Mouse (Mus musculus): Measurements from ENCODE around the gene Lamtor4.
"Not testable (repeated sequence)": the region's sequence is repeated elsewhere in the genome, so short reads cannot be mapped to it uniquely, and the experiment has no call there.

Lamtor4 gene

DNA sequence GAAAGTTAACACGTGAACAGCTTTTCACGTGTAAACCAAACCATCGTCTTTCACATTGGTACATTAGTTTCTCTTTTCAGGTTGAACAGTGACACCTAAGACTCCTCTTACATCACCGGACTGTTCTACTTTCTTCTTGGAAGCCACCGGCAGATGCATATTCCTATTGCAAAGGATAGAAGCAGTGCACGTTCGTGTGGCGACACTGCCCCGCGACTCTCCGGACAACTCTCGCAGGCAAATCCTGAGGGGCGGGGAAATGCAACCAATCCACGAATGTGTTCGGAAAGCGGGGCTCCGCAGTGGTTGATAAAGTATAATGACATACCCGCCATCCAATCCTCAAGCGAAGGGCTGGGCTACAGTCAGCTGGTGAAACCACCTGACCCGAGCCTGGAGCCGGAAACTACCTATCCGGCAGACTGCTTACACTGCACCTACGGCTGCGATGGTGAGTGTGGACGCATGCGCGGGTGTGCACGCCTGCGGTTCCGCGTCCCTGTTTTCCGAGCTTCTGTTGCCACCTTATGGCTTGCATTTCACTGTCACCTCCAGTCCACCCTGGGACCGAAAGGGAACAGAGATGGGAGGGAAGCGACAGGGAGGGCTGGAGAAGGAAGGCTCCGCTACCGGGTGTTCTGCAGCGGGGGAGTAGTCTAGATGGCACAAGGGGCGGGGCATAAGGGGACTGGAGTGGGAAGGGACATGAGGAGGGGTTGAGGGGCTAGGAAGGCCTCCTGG, at the start of gene Lamtor4:
Lamtor4 (plus strand) TSS at position 130 of the 741 bp plus-strand sequence.
- peak; percentile 94 for DNase-seq

DNA sequence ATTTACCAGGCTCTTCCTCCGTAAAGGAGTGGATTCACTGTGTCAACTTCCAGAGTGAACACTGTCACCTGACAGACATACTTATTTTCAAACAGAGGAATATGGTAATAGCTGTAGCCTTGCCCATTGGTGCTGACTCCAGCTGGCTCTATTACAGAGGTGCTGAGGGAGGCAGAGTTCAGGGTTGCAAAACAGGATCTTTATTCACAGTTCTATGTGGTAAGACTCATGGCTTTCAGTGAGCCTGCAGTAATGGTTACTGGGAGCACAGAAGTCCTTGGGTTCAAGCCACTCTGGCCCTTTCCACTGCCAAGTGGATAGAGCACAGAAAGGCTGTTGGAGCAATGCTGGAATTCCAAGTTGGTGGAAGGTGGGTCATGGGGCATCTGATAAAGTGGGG, 48.0 kb upstream of the Lamtor4 start:
- no peak for DNase-seq

DNA sequence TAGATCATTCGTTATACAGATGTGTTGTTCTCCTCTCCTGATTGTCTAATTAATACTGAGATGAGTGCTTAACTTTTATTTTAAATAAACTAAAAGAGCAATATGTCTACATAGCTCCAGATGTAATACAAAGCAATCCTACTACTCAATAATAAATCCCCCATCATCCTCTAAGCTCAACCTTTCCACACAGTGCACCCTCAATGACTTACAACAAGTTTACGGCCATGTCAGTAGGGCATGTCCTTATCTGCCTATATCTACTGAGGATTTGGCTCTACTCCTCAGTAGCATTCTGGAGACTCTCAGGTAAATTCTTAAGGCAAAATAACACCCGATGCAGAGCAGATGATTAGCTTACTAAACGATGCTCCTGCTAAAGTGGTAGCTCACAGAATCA, 47.4 kb upstream of the Lamtor4 start:
- DNase-seq: no peak

DNA sequence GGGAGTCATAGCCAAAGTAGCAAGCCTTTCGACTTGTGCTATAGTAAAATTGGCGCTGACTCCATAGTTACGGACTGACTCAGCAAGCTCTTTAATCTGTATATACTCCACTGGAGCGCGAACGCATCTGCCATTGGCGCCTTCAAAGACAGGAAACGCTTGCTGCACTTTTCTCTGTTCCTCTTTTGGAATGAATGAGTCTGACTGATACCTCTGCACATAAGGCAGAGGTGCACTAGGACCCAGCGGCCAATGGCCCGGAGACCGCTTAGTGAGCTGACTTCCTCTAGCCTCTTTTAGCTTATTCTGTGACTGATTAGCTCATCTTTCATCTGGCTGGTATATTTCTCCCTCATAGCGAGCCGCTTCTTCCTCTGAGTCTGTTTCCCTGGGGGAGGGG, 38.6 kb upstream of the Lamtor4 start:
- not testable (repeated sequence) for DNase-seq

DNA sequence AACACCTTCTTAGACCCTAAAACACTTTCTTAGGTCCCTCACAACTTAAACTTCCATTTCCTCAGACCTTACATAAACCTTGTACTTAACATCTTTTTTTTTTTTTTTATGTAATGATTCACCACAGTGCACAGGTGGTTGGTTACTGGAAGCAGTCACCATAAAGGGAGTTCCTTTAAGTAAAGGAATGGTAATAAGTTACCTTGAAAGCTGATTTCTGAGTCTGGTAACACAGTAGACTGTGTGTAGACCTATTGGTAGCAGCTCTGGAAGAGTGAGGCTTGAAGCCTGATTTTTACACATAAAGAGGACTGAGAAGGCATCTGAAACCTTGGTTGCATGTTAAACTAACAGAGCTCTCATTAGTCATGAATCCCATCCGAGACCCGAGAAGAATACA, 35.4 kb upstream of the Lamtor4 start:
- no peak for DNase-seq

DNA sequence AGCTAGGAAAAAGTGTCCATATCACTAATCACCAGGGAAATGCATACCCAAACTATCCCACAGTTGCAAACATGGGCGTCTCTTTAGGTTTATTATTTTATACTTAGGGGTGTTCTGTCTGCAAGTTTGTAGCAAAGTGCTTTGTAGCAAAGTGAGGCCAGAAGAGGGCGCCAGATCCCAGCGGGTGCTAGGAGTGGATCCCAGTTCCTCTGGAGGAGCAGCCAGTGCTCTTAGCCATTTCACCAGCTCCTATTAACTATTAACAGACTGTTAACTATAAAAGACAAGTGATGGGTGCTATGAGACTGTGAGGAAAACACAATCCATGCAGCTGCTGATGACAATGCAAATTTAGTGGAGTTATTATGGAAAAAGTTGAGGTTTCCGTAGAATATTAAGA, 33.2 kb upstream of the Lamtor4 start:
- peak; percentile 96 for DNase-seq

DNA sequence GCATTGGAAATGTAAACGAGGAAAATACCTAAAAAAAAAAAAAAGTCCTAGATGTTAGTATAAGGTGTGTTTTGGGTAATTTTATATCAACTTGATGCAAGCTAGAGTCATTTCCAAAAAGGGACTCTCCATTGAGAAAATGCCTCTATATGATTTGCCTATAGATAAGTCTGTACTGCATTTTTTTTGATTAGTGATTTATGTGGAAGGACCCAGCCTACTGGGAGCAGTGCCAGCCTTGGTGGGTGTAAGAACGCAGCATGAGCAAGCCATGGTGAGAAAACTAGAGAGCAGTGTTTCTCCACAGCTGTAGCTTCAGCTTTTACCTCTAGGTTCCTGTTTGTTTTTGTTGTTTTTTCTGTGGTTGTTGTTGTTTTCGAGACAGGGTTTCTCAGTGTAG, 32.0 kb upstream of the Lamtor4 start:
- DNase-seq: no peak

DNA sequence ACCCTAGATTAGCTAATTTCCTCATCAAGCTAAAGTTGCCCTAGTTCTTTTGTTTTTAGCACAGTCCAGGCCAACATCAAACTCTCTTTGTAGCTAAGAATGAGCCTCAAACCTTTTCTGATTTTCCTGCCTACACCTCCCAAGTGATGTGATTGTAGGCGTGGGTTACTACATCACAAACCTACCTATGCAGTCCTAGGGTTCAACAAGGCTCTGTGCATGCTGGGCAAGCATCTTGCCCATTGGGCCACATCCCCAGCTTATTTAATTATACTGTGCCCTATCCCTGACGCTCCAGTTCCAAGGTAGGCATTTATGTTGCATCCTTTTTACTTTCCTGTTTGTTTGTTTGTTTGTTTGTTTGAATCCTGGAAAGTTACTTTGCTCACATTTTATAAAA, 29.6 kb upstream of the Lamtor4 start, which contains the start of gene Nxpe5:
Nxpe5 (plus strand) TSS at position 199 of the 400 bp plus-strand sequence.
- DNase-seq: no peak

DNA sequence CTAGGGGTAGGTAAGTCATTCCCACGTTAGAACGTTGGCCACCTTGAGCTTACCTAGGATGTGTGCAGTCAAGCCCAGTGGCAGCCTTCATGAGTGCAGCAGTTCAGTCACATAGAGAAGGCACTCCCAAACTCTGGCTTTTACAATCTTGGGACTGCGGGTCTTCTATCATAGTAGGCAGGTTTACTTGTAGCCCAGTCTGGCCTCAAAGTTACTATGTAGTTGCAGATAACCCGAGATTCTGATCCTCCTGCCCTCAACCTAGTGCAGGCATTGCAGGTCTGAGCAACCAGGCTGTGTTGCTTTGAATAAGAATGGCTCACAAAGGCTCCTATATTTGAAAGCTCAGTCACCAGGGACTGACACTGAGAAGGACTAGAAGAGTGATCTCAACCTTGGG, 28.8 kb upstream of the Lamtor4 start:
- DNase-seq: no peak

DNA sequence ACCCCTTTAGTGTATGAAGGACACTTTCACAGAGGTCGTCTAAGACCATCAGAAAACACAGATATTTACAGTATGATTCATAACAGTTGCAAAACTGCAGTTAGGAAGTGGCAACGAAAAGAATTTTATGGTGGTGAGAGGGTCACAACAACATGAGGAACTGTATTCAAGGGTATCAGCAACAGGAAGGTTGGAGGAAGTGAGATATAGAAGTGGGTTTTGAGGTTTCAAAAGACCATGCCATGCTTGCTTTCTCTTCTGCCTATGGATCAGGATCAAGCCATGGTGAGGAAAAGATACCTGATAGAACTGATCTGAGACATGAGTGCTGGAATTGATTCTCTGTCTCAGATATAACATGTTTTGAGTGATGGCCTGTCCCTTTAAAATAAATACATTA, 27.9 kb upstream of the Lamtor4 start:
- no peak for DNase-seq

DNA sequence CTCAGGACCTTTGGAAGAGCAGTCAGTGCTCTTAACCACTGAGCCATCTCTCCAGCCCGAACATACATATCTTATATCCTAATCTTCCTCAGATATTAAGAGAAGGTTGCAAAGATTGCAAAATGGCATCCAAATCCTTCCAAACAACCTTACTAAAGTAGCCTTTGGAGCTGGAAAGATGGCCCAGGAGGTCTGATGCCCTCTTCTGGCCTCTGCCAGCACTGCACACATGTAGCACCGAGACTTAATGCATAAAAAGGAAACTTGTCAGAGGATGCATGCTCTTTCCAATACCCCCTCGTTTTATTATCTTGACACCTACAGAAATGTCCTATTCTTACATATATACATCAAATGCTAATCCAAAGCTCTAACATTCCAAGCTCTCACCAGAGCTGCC, 27.3 kb upstream of the Lamtor4 start:
- DNase-seq: peak; percentile 67

DNA sequence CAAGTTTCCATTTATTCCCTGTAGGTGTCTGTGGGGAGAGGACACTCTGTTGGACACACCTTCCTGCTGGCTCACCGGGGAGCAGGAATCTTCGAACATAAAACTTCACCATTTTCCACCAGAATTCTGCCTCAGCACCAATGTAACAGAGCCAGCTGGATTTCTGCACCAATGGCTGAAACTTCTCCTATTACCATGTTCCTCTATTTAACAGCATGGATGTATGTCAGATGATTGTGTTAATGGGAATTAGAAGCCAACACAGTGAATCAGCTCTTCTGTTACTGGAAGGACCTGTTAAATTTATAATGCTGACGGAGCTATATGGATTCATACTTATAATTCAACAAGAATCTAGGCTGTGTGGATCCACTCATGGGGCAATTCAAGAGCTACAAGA, 25.8 kb upstream of the Lamtor4 start:
- no peak for DNase-seq

DNA sequence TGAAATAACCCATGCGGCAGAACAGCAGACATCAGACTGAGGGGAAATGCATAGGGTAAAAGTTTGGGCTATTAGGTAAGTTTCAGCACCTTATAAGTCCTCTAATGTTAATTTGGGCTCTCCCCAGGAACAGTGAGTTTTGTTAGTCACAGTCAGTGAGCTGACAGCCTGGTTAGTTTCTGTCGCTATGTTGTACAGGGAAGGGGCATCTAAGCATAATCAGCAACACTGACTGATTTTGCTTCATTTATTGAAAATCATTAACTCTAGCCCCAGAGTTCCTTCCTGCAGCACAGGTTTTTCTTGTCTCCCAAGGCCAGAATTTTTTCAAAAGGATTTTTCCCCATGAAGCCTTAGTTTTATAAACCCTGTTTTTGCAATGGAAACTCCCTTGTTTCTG, 21.5 kb upstream of the Lamtor4 start:
- DNase-seq: no peak

DNA sequence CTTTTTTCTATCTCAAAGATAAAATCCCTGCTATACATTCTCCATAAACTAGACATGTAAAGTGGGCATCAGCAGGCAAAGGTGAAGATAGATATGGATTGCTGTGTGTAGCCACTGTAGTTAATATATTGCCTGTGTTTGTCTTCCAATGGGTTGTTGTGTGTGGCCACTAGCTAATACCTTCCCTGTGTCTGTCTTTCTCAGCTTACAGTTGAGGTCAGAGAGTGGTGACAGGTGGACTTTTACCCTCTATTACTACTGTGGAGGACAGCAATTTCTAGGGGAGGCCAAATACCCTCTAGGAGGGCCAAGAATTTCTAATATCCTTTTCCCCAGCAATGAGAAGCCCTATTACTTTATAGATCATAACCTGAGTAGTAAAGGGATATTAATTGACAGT, 21.1 kb upstream of the Lamtor4 start:
- DNase-seq: no peak

DNA sequence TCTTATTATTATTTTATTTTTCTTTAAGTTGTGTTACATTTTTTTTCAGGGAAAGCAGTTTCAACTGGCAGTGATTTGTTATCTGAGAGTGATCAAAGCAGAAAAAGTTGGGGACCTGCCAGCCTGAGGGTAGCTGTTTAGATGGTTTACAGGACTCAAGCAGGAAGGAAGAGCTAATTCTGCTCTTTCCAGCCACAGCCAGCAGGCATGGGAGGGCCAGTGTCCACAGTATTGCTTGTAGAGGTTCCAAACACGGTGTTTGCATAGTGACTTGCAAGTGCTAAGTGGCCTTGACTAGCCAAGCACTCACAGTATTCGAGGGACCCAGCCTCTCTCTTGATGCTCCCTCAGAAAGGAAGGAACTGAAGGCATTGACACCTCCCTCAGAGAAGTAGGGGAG, 13.8 kb upstream of the Lamtor4 start:
- no peak for DNase-seq

DNA sequence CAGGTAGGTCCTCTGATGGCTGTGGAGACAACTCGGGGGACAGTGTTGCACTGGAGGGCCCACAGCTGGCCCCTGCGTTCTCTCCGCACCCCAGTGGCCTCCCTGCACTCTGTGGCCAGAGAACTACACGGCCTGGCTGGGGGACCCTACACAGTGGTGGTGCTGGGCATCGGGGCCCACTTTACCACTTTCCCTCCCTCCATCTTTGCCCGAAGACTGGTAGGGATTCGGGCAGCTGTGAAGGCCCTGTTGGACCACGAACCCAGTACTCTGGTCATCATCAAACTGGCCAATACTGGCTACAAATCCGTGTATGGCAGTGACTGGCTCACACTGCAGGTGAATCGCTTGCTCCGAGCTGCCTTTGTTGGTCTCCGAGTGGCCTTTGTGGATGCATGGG, 4.1 kb upstream of the Lamtor4 start:
- no peak for DNase-seq

DNA sequence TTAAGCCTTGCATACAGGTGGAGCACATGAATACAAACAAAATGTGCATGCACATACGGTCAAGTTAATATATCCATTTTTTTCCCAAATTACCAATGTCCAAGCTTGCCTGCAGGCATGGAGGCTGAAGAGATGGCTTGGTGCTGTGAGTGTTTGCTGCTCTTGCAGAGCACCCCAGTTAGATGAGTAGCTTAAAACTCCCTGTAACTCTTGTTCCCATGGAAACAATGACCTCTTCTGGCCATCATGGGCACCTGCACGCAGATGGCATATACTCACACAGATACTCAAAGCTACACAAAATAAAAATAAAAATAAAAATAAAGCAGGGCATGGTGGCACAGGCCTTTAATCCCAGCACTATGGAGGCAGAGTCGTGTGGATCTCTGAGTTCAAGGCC, 2.2 kb upstream of the Lamtor4 start:
- DNase-seq: no peak

DNA sequence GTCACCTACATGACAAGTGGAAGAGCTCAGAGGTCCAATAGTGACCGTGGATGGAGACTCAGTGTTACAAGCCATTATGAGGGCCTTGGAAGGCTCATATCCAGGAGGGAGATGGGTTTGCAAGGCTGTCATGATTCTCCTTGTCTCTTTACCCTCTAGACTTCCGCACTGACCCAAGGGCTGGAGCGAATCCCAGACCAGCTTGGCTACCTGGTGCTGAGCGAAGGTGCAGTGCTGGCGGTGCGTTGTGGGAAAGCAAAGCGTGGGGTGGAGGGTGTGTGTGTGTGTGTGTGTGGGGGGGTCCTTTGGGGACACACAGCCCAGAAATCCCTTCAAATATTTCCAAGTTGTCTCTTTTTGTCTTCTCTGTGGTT, 799 bp downstream of the Lamtor4 start:
- peak; percentile 46 for DNase-seq

DNA sequence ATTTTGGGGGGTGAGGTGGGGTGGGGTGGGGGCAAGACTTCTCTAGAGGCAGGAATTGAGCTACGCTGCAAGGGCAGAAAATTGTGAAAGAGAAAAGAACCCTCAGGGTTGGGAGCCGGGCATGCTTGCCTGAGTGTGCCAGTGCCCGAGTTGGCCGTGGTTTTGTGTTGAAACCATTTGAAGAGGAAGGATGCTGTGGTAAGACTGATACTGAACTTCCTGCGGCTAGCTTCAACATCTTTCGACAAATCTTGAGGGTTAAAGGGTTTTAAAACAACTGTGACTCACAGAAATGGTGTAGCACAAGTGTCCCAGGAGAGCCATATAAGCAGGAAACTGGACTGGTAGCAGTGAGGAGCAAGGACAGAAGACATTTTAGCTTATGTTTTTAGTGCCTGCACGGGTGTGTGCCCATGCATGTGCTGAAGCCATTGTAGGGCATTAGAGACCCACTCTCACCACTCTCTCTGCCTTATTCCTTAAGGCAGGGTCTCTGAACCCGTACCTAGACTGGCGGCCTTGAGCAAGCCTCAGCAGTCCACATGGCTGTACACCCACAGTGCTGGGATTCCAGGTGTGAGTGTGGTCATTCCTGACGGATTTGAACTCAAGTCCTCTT, 1.8 kb downstream of the Lamtor4 start:
- no peak for DNase-seq

DNA sequence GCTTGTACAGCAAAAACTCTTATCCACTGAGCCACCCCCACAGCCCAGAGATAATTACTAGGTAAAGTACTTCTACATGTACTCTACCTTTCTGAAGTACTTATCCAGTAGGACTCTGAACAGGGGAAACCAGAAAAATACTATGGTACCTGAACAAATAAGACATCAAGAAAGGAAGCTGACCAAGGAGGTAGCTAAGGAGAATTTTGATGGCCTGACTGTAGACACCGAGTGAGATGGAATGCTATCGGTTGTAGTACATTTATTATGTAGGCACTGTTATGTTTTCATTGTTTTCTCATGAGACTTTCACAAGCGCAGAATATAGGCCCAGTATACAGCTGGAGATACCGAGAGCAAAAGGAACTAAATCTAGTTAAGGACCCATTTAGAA, 2.3 kb downstream of the Lamtor4 start:
- DNase-seq: no peak

DNA sequence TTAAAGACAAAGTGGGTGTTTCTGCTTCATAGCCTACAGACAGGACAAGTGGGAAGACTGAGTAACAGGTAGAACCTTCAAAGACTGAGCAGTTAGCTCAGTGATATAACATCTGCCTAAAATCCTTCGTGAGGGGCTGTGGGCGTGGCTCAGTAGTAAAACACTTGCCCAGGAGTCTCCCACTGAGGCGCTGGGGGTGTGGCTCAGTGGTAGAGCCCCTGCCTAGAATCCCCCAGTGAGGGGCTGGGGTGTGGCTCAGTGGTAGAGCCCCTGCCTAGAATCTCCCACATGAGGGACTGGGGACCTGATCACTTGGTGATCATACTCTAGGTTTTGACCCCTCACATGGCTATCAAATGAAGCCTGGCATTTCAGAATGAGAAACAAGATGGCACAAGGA, 2.8 kb downstream of the Lamtor4 start:
- no peak for DNase-seq

DNA sequence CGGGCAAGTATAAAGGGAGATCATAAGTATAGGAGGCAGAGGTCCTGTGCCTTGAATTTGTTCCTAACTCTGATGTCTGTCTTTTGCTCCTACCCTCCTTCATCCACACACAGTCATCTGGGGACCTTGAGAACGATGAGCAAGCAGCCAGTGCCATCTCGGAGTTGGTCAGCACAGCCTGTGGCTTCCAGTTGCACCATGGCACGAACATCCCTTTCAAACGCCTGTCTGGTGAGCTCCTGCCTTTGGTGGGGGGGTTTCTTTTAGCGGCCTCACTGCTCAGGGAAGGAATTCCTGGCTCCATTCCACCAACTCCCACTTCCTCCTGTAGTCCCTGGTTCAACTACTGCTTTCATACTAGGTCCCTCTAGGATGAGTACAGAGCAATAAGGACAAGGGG, 3.3 kb downstream of the Lamtor4 start:
- DNase-seq: no peak

DNA sequence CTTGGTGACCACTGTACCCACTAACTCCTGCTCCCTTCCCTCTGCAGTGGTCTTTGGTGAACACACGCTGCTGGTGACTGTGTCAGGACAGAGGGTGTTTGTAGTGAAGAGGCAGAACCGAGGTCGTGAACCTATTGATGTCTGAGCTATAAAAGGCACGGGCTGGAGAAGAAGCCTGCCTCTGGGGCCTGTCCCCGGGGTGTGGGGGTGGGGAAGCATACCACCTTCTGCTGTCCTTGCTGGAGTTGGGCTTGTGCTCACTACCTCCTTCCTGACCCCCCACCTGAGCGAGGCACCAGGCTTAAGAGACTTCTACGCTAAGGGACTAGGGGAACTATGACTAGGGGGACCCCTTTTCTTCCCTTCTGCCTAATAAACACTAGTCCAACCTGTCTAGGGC, 3.7 kb downstream of the Lamtor4 start:
- DNase-seq: no peak

DNA sequence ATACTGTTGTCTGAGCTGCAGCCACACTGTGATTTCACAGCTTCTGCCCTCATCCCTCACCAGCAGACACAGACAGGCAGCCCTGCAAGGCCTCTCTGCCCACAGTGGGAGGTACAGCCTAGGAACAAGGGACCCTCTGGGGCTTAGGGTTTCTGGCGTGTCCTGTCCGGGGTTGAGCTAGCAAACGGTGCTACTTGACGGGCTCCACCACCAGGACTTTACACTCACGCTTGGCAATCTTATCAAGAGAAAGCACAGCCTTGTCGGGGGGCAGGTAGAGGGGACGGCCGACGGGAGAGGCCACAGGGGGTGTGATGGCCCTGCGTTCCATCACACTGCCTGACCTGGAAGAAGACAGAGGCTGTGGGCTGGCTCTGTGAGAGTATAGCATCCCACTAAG, 4.8 kb downstream of the Lamtor4 start:
- DNase-seq: no peak

DNA sequence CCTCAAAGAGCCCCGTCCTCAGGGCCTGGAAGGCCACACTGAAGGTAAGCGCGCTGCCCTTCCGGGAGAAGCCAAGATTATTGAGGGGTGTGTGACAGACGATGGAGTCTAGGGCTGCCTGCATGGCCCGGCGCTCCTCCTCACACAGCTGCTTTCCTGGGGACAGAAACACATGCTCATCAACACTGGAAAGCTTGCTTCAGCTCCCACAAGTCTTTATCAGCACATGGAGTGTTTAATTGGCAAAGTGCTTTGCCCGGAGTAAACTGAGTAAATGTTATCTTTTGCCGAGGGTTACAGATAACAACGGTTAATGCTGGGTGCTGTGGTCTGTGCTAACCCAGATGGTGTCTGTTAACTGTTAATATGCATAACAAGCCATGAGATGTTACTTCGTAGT, 5.6 kb downstream of the Lamtor4 start:
- no peak for DNase-seq
